Mouse (Mus musculus): Measurements from ENCODE around the gene Ep300. TPM values are rescaled to one million over a fixed set of nuclear protein-coding genes. Genes with fewer than 3 reads are reported as not detected.
A peak's percentile ranks its signal among the peaks of the same experiment; 100 is the strongest.

Ep300 gene
- 10 to 100 TPM; 50.1 to 55.0 TPM for total RNA-seq (2021)

GRCm38 (mm10) chr15:81584913-81585745, at the start of gene Ep300:
Ep300 (plus strand) TSS chr15:81585351.
- peak; percentile 95 to 96 for DNase-seq
- intact Hi-C loops (cut with DNase I), result loop anchor here (1.0 to 2.0 kb wide), 3 partner anchors 62 to 119 kb away; partner anchors contain the start of gene Rbx1

GRCm38 (mm10) chr15:81535881-81536351, 49.2 kb upstream of the Ep300 start:
- intact Hi-C loops (cut with DNase I), result no loop called here
- DNase-seq, result no peak

GRCm38 (mm10) chr15:81538149-81538548, 47.0 kb upstream of the Ep300 start:
- no peak for DNase-seq
- intact Hi-C loops (cut with DNase I), result no loop called here

- DNase-seq, result no peak
- intact Hi-C loops (cut with DNase I), result no loop called here
Observed at GRCm38 (mm10) chr15:81539560-81539959, 45.6 kb upstream of the Ep300 start.

- no peak for DNase-seq
- intact Hi-C loops (cut with DNase I), result no loop called here
Observed at GRCm38 (mm10) chr15:81544916-81545315, 40.2 kb upstream of the Ep300 start.

GRCm38 (mm10) chr15:81545387-81546176, 39.6 kb upstream of the Ep300 start:
- DNase-seq, result no peak
- intact Hi-C loops (cut with DNase I), result no loop called here

- no peak for DNase-seq
- intact Hi-C loops (cut with DNase I), result no loop called here
Observed at GRCm38 (mm10) chr15:81553455-81553854, 31.7 kb upstream of the Ep300 start.

- intact Hi-C loops (cut with DNase I), result no loop called here
- peak; percentile 22 to 32 for DNase-seq
Observed at GRCm38 (mm10) chr15:81554558-81555297, 30.4 kb upstream of the Ep300 start.

- intact Hi-C loops (cut with DNase I), result no loop called here
- no peak for DNase-seq
Observed at GRCm38 (mm10) chr15:81555986-81556385, 29.2 kb upstream of the Ep300 start.

- DNase-seq, result no peak
- intact Hi-C loops (cut with DNase I), result no loop called here
Observed at GRCm38 (mm10) chr15:81561501-81561900, 23.6 kb upstream of the Ep300 start.

GRCm38 (mm10) chr15:81561996-81562395, 23.2 kb upstream of the Ep300 start:
- intact Hi-C loops (cut with DNase I), result no loop called here
- no peak for DNase-seq

GRCm38 (mm10) chr15:81562491-81563488, 22.4 kb upstream of the Ep300 start:
- no peak for DNase-seq
- intact Hi-C loops (cut with DNase I), result no loop called here

GRCm38 (mm10) chr15:81568093-81568492, 17.1 kb upstream of the Ep300 start:
- intact Hi-C loops (cut with DNase I), result no loop called here
- no peak for DNase-seq

GRCm38 (mm10) chr15:81568592-81568991, 16.6 kb upstream of the Ep300 start:
- no peak for DNase-seq
- intact Hi-C loops (cut with DNase I), result no loop called here

- intact Hi-C loops (cut with DNase I), result no loop called here
- DNase-seq, result no peak
Observed at GRCm38 (mm10) chr15:81576961-81577360, 8.2 kb upstream of the Ep300 start.

GRCm38 (mm10) chr15:81577743-81578165, 7.4 kb upstream of the Ep300 start:
- intact Hi-C loops (cut with DNase I), result no loop called here
- DNase-seq, result no peak

GRCm38 (mm10) chr15:81584466-81584865, 685 bp upstream of the Ep300 start:
- no peak for DNase-seq
- intact Hi-C loops (cut with DNase I), result loop anchor here (2.0 kb wide), 1 partner anchor 70 kb away; no protein-coding TSS in a partner anchor

- peak; percentile 87 to 90 for DNase-seq
- intact Hi-C loops (cut with DNase I), result loop anchor here (1.0 to 2.0 kb wide), 3 partner anchors 63 to 120 kb away; partner anchors contain the start of gene Rbx1
Observed at GRCm38 (mm10) chr15:81585746-81586461, 753 bp downstream of the Ep300 start.

GRCm38 (mm10) chr15:81586466-81586865, 1.3 kb downstream of the Ep300 start:
- DNase-seq, result no peak
- intact Hi-C loops (cut with DNase I), result no loop called here

Data from heart, postnatal 10 days (tissue).